Mouse (Mus musculus) brain, embryonic 14.5 days (tissue): ENCODE results near the gene Pir. TPM values are rescaled to one million over a fixed set of nuclear protein-coding genes. Genes with fewer than 3 reads are reported as not detected.
A peak's percentile ranks its signal among the peaks of the same experiment; 100 is the strongest.

Experiments used
- DNase-seq: peaks from one replicate; pipeline ENCODE4 v3.0.0-alpha.2; 2011; ENCODE audit warnings: low read depth
- CTCF ChIP-seq: fragments of 200-500 bp; IDR thresholded peaks from 2 replicates; pipeline ENCODE4 v1.5.1; 2012; ENCODE audit warnings: inconsistent platforms, mild to moderate bottlenecking, moderate library complexity, borderline replicate concordance; ENCODE audit not compliant: insufficient read depth, insufficient read length; ENCODE audit errors: extremely low read depth
- POLR2A ChIP-seq: fragments of 200-500 bp; IDR thresholded peaks from 2 replicates; pipeline ENCODE4 v1.6.1; 2012; ENCODE audit warnings: mild to moderate bottlenecking, inconsistent platforms, borderline replicate concordance; ENCODE audit not compliant: poor library complexity, insufficient read depth, insufficient read length, severe bottlenecking; ENCODE audit errors: extremely low read depth
- polyA plus RNA-seq: library from polyadenylated mRNA; depleted of rRNA; stranded (reverse); fragments of >200 nt; gene quantifications from 2 replicates; pipeline ENCODE4 v1.2.3, GENCODE M21; 2012; rRNA removed

Pir gene
- 1.0 and 1.7 TPM in 2 replicates for polyA plus RNA-seq

GRCm38 (mm10) chrX:164269285-164269761 is at the start of gene Pir:
Gene Pir (plus strand): TSS chrX:164269371.
- TF ChIP-seq POLR2A: no peak
- TF ChIP-seq CTCF: peak; percentile 36; the same call in 1 of the 2 replicates
- peak; percentile 58 for DNase-seq

- DNase-seq: no peak
- TF ChIP-seq CTCF (peak; percentile 17; the same call in 1 of the 2 replicates), POLR2A (no peak)
These were observed 47.2 kb upstream of the Pir start for GRCm38 (mm10) chrX:164221989-164222388.

GRCm38 (mm10) chrX:164233380-164233779 is 35.8 kb upstream of the Pir start:
- DNase-seq: peak; percentile 8
- TF ChIP-seq CTCF: no peak
- TF ChIP-seq POLR2A: no peak

- TF ChIP-seq POLR2A (no peak), CTCF (no peak)
- DNase-seq: peak; percentile 47
These were observed 23.5 kb upstream of the Pir start for GRCm38 (mm10) chrX:164245714-164246113.

- no peak for DNase-seq
- TF ChIP-seq CTCF (no peak), POLR2A (no peak)
These were observed 22.4 kb upstream of the Pir start for GRCm38 (mm10) chrX:164246722-164247121.

- DNase-seq: no peak
- TF ChIP-seq POLR2A (no peak), CTCF (no peak)
These were observed 12.6 kb upstream of the Pir start for GRCm38 (mm10) chrX:164256527-164256926.

- no peak for DNase-seq
- TF ChIP-seq POLR2A (no peak), CTCF (no peak)
These were observed 11.1 kb upstream of the Pir start, which contains the start of gene Bmx for GRCm38 (mm10) chrX:164258057-164258456. Gene Bmx (minus strand): TSS chrX:164258193.

- TF ChIP-seq POLR2A (no peak), CTCF (no peak)
- DNase-seq: no peak
These were observed 10.5 kb upstream of the Pir start for GRCm38 (mm10) chrX:164258662-164259061.

- no peak for TF ChIP-seq POLR2A
- DNase-seq: no peak
These were observed 6.9 kb upstream of the Pir start for GRCm38 (mm10) chrX:164262286-164262685.

- no peak for TF ChIP-seq CTCF
- TF ChIP-seq POLR2A: no peak
- DNase-seq: peak; percentile 19
These were observed 4.3 kb upstream of the Pir start for GRCm38 (mm10) chrX:164264861-164265260.

- TF ChIP-seq CTCF (no peak), POLR2A (no peak)
- no peak for DNase-seq
These were observed 1.4 kb downstream of the Pir start for GRCm38 (mm10) chrX:164270603-164271002.

- no peak for DNase-seq
- no peak for TF ChIP-seq POLR2A
- no peak for TF ChIP-seq CTCF
These were observed 6.4 kb downstream of the Pir start for GRCm38 (mm10) chrX:164275536-164275935.

GRCm38 (mm10) chrX:164280918-164281647 is 11.9 kb downstream of the Pir start:
- DNase-seq: no peak
- no peak for TF ChIP-seq POLR2A
- no peak for TF ChIP-seq CTCF
